Mouse (Mus musculus) cerebellum, postnatal 36 days (tissue): ENCODE results near the gene Kcne1.

ENCODE experiments used
- DNase-seq, 2 experiments: peaks; one replicate each; pipeline ENCODE4 v3.0.0; 2021 to 2022; ENCODE audit warnings: mixed read lengths in 2 of 2

Gene Kcne1

DNA sequence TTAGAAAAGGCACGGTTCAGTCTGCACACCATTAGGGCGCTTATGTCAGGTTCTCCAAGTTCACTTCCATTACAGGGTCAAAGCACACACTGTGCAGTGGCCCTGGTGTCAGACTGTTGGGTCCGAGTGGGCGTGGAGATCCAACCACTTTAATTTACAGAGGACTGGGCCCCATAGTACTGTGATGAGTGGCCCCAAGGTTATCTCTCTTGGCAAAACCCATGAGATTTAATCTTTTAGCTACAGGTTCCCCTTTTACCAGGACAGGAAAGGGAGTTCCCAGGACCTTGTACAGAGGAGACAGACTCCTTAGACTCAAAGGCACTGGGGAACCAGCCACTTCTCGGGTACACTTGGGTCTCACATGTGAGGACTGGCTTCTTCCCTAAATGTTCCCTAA lies 3.9 kb downstream of the Kcne1 start:
- DNase-seq, result no peak

DNA sequence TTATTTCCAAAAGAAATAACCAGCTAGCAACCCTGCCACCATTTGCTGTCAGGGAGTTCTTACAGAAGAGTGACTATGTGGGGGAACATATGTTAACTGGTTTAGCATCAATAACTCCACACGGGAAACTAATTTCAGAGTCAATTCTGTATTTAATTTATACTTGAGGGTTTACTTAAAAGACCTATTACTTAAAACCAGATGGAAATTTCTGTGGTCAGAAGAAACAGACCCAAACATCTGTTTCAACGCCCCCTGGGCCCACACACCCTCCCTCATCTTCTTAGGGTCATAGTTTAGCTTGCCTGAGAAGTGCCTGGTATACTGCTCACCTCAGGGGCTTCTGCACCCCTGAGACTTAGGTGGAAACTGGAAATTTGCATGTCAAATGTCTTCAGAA lies 5.4 kb downstream of the Kcne1 start:
- DNase-seq, result no peak

DNA sequence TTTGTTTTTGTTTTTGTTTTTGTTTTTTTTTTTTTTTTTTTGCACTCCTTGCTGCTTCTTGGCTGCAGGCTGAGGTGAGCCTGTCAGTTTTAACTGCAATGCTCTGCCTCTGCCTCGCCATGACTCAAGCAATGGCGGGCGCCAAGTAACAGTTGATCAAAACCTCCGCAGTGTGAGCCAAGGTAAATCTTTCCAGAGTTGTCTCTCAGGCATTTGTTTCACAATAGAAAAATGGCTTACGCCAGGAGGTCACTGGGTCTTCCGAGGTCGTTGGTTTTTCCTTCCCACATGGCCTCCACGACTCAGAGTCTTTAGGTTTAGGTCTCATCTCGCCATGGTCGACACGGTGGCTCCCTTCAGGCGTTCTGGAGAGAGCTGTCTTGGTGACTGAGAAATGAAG lies 6.0 kb downstream of the Kcne1 start:
- DNase-seq, result no peak

- peak; percentile 34 to 46 for DNase-seq
Observed at GRCm38 (mm10) chr16:92348941-92349340, 10.3 kb downstream of the Kcne1 start.

- DNase-seq, result no peak
Observed at GRCm38 (mm10) chr16:92346297-92346916, 12.9 kb downstream of the Kcne1 start.

DNA sequence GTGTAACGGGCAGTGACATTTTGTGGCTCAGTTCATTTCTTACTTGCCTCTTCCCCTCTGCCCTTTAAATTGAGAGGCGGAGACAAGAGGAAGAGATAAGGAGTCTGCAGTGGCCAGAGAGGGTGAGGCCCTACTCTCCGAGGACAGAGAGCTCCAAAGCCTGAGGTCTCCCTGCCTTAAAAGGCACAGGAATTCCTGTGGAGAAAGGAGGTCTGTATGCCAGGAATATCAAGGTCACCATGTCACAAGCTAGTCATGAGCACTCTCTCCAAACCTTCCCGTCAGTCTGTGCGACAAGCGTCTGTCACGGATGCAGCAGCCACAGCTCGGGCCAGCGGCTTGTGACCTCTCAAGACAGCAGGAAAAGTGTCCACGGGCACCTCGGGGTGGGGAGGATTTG lies 14.1 kb downstream of the Kcne1 start:
- DNase-seq, result no peak

GRCm38 (mm10) chr16:92340612-92341511 lies 18.4 kb downstream of the Kcne1 start:
- DNase-seq, result peak; percentile 79 to 81

GRCm38 (mm10) chr16:92336280-92336679 lies 23.0 kb downstream of the Kcne1 start:
- peak; percentile 80 to 85 for DNase-seq

- DNase-seq, result no peak
Observed at GRCm38 (mm10) chr16:92334600-92334999, 24.7 kb downstream of the Kcne1 start.

GRCm38 (mm10) chr16:92330966-92331365 lies 28.3 kb downstream of the Kcne1 start:
- DNase-seq, result peak; percentile 47 to 52

GRCm38 (mm10) chr16:92327911-92328310 lies 31.4 kb downstream of the Kcne1 start:
- DNase-seq, result peak; percentile 65 to 69

GRCm38 (mm10) chr16:92325062-92325406 lies 34.2 kb downstream of the Kcne1 start:
- DNase-seq, result no peak

- DNase-seq, result no peak
Observed at GRCm38 (mm10) chr16:92324309-92325061, 34.8 kb downstream of the Kcne1 start.

GRCm38 (mm10) chr16:92321341-92321740 lies 37.9 kb downstream of the Kcne1 start, which contains the start of gene Fam243:
Gene Fam243 (minus strand): TSS chr16:92321441.
- DNase-seq, result no peak

GRCm38 (mm10) chr16:92320361-92320760 lies 38.9 kb downstream of the Kcne1 start:
- DNase-seq, result no peak

GRCm38 (mm10) chr16:92319353-92320109 lies 39.7 kb downstream of the Kcne1 start:
- peak in 1 of 2 experiments; percentile 36 for DNase-seq

DNA sequence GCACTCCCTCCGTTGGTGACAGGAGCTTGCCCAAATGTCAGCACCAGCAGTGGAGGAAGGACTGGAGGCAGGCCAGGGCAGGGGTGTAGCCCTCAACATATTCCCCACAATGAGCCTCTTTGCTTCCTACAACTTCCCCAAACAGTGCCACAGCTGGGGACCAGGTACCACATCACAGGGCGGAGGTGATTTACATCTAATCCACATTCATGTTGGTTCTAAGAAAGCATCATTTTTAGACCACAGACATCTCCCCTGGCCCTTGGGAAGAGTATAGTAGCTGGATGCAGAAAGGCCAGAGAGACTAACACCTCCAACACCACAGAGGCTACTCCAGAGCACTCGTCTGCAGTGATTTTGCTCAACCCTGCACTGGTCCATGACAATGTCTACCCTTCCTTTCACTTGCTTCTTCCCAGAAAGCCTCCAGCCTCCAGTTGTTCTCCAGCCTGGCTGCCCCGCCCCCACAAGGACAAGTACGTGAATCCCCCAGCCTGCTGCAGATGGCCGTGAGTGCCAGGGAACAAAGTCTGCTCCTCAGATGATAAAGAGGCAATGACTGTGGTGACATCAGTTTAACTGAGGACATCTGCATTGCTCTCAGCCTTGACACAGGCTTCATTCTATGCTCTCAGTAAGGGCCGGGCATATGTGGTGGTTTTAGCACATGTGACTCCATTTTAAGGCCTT lies 43.1 kb downstream of the Kcne1 start:
- DNase-seq, result no peak

GRCm38 (mm10) chr16:92313953-92314741 lies 45.1 kb downstream of the Kcne1 start:
- peak; percentile 34 to 35 for DNase-seq

- DNase-seq, result no peak
Observed at GRCm38 (mm10) chr16:92309126-92309525, 50.1 kb downstream of the Kcne1 start.

DNA sequence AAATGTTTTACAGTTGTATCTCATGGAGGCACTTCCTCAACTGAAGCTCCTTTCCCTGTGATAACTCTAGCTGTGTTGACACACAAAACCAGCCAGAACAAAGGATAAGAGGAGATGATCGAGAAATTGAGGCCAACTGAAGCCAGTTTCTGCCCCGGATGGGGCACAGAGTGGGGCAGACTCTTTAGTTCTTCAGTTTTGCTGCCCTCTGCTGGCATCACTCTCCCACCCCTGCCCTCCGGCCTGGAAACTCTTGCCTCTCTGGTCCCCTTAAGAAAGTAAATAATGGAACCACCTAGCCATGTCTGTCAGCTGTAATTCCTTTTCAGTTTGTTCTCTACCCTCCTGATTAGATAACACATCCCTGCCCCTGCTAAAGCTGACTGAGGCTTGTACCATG lies 51.3 kb downstream of the Kcne1 start:
- DNase-seq, result no peak

- DNase-seq, result no peak
Observed at GRCm38 (mm10) chr16:92305519-92305918, 53.7 kb downstream of the Kcne1 start.
